Mouse (Mus musculus): ENCODE data around the gene Rfx2.

DNA sequence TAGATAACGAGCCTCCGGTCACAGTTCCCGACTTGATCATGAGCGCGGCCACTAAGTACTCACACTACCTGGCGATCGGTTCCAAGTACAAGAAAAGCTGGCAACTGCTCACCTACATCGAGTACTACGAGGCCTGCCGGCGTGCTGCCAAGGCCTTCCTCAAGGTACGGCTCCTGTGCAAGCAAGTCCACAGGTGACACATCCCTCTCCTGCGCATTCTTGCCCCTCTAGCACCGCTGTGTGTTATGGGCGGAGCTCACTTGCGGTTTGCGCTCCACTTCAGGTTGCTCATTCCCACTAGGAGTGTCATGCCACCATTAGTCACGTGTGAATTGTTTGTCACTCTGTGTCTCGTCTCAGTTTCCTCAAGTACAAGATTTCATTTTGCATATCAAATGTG, 46.6 kb upstream of the Rfx2 start:
- TF ChIP-seq MAX (IDR thresholded peaks at IDR 0.05; ENCODE audit: low read depth) (no peak), POLR2A (IDR thresholded peaks at IDR 0.05; ENCODE audit: insufficient read length, low read depth) (no peak), E2F4 (IDR thresholded peaks at IDR 0.05; ENCODE audit: insufficient read depth) (no peak), SRF (IDR thresholded peaks at IDR 0.05; ENCODE audit: control insufficient read depth, insufficient read length, low read depth) (no peak), USF1 (IDR thresholded peaks at IDR 0.05; ENCODE audit: low read depth) (no peak)

All from myocyte (in vitro differentiated cells).